Mouse (Mus musculus): ENCODE data around the gene Usp44.

DNA sequence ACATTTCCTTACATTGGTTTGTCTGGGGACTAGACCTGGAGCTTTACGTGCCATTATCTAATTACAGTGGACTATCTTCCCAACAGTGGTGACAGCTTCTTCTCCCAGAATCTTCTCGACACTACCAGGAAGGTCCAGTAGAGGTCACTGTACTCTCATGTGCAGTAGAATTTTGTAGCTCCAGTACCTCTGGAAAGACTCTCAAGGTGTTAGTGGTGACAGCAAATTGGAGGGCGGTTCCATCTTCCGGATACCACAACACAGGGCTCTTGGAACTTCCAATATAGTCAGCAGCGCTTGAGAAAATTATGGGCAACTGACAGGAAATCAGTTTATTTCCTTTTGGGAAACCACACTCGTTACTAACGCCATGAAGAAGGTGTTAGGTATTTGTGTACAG is 12.7 kb upstream of the Usp44 start:
- peak; percentile 15; the same call in 1 of the 2 replicates for TF ChIP-seq CTCF (IDR thresholded peaks at IDR 0.05; ENCODE audit: control insufficient read depth, insufficient read depth, low read length)
- TF ChIP-seq POLR2A (IDR thresholded peaks at IDR 0.05; ENCODE audit: borderline replicate concordance, control insufficient read depth, low read depth, low read length), result no peak

All from bone marrow, adult 2 months (tissue).